Mouse (Mus musculus): Measurements from ENCODE around the gene Prpf18. TPM values are rescaled to one million over a fixed set of nuclear protein-coding genes. Genes with fewer than 3 reads are reported as not detected.

Gene Prpf18
- total and polyA plus RNA-seq, 2 experiments from 2014 or later: 31.4 to 43.0 TPM

DNA sequence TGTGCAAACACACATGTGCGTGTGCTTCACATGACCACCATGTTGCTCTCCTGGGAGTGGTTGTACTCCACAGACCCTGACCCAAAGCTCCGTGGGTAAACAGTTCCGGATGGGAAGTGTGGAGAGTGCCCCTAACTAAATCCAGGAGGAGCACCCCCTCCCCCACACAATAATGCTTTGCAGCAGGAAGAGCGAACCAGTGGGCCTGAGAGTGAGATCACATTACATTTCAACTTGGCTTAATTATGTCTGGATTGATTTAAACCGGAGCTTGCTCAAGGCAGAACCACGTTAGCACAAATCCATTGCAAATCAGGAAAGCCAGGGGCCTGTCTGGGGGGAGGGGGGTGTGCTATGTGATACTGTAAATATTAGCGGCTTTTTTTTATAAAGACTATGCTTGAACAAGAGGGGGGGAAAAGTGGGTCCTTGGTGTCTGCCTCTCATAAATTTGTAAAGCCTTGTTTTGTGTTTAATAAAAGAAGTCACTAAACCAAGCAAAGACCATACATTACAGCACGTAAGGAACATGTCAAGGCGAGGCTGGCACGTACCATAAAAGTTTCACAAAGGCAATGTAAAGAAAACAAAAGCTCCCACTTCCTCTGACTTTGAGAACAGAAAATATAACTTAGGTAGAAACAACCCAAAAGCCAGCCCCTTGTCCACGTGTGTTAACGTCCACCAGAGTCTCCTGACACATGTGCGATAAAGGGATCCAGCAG is 64.1 kb downstream of the Prpf18 start:
- Histone ChIP-seq H3K4me3 (ENCODE audit: low read depth, low read length) (no peak overlapping the region), H3K36me3 (ENCODE audit: insufficient read depth) (peaks cover 50% of the 10 kb centered on the region), H3K4me1 (ENCODE audit: insufficient read depth) (no peaks in the 10 kb centered on the region), H3K9me3 (ENCODE audit: low read length) (no peaks in the 10 kb centered on the region), H3K9ac (no peak overlapping the region), H3K27ac (ENCODE audit: low read depth, low read length) (no peak overlapping the region), H3K4me2 (ENCODE audit: low read depth) (no peak overlapping the region), H3K27me3 (ENCODE audit: insufficient read depth, low read length) (no peaks in the 10 kb centered on the region)
- no peak for TF ChIP-seq CTCF (IDR thresholded peaks at IDR 0.05; ENCODE audit: low read depth)
- DNase-seq: no peak
- ATAC-seq: no peak
- WGBS: 67% methylated on average over 13 of the region's 13 CpGs

GRCm38 (mm10) chr2:4586245-4586644 is 65.7 kb downstream of the Prpf18 start:
- no peak overlapping the region for H3K9ac ChIP-seq
- no peak for TF ChIP-seq CTCF (IDR thresholded peaks at IDR 0.05; ENCODE audit: low read depth)
- H3K27ac ChIP-seq (ENCODE audit: low read depth, low read length): no peak overlapping the region
- no peak overlapping the region for H3K4me3 ChIP-seq (ENCODE audit: low read depth, low read length)
- H3K9me3 ChIP-seq (ENCODE audit: low read length): no peaks in the 10 kb centered on the region
- no peaks in the 10 kb centered on the region for H3K4me1 ChIP-seq (ENCODE audit: insufficient read depth)
- ATAC-seq (no peak), DNase-seq (no peak)
- H3K4me2 ChIP-seq (ENCODE audit: low read depth): no peak overlapping the region
- no peaks in the 10 kb centered on the region for H3K27me3 ChIP-seq (ENCODE audit: insufficient read depth, low read length)
- H3K36me3 ChIP-seq (ENCODE audit: insufficient read depth): peaks cover 35% of the 10 kb centered on the region
- 78% methylated on average over 11 of the region's 11 CpGs for WGBS

DNA sequence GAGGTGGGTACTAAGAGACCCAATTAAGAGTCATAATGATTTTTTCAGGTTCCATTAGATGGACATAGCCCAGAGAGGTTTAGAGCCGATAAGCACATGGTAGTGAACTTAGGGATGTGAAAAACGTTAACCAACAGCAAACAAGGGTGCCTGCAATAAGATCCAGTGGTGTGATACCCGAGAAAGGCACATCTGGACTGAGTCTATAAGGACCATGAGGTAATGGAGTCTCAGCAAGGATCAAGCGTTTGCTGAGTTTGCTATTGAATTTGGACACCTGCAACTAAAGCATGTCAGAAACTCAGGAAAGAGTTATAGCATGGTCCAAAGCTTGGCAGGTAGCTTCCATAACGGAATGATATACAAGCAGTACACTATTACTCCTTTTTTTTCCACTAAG is 67.7 kb downstream of the Prpf18 start:
- no peak overlapping the region for H3K4me2 ChIP-seq (ENCODE audit: low read depth)
- peaks cover 32% of the 10 kb centered on the region for H3K36me3 ChIP-seq (ENCODE audit: insufficient read depth)
- no peaks in the 10 kb centered on the region for H3K9me3 ChIP-seq (ENCODE audit: low read length)
- TF ChIP-seq CTCF (IDR thresholded peaks at IDR 0.05; ENCODE audit: low read depth): no peak
- DNase-seq: no peak
- no peak for ATAC-seq
- H3K27me3 ChIP-seq (ENCODE audit: insufficient read depth, low read length): no peaks in the 10 kb centered on the region
- no peak overlapping the region for H3K9ac ChIP-seq
- H3K4me3 ChIP-seq (ENCODE audit: low read depth, low read length): no peak overlapping the region
- H3K27ac ChIP-seq (ENCODE audit: low read depth, low read length): no peak overlapping the region
- no peaks in the 10 kb centered on the region for H3K4me1 ChIP-seq (ENCODE audit: insufficient read depth)
- WGBS: 81% methylated on average over 5 of the region's 5 CpGs

DNA sequence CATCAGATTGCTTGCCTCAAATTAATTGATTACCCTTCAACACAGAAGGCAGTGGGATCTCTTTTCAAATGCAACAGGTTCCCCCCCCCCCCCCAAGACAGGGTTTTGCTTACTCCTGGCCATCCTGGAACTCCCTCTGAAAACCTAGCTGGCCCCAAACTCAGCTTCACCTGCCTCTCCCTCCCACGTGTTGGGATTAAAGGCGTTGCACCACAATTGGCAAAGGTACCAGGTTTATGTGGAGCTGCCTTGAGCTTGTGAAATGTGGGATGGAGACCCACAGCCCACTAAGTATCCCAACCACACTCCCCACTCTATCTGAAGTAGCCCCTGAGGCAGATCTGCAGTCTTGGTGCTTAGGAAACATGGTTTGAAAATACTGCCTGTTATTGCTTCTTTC is 69.0 kb downstream of the Prpf18 start:
- no peak overlapping the region for H3K4me2 ChIP-seq (ENCODE audit: low read depth)
- no peaks in the 10 kb centered on the region for H3K27me3 ChIP-seq (ENCODE audit: insufficient read depth, low read length)
- H3K4me1 ChIP-seq (ENCODE audit: insufficient read depth): no peaks in the 10 kb centered on the region
- ATAC-seq (no peak), DNase-seq (no peak)
- peaks cover 23% of the 10 kb centered on the region for H3K36me3 ChIP-seq (ENCODE audit: insufficient read depth)
- no peak overlapping the region for H3K27ac ChIP-seq (ENCODE audit: low read depth, low read length)
- no peak overlapping the region for H3K9ac ChIP-seq
- no peak for TF ChIP-seq CTCF (IDR thresholded peaks at IDR 0.05; ENCODE audit: low read depth)
- no peak overlapping the region for H3K4me3 ChIP-seq (ENCODE audit: low read depth, low read length)
- H3K9me3 ChIP-seq (ENCODE audit: low read length): no peaks in the 10 kb centered on the region
- WGBS: 82% methylated on average over 2 of the region's 2 CpGs

- H3K27me3 ChIP-seq (ENCODE audit: insufficient read depth, low read length): no peaks in the 10 kb centered on the region
- H3K9ac ChIP-seq: no peak overlapping the region
- H3K4me3 ChIP-seq (ENCODE audit: low read depth, low read length): no peak overlapping the region
- H3K4me1 ChIP-seq (ENCODE audit: insufficient read depth): no peaks in the 10 kb centered on the region
- no peak overlapping the region; the same call in 1 of the 2 replicates for H3K27ac ChIP-seq (ENCODE audit: low read depth, low read length)
- H3K9me3 ChIP-seq (ENCODE audit: low read length): no peaks in the 10 kb centered on the region
- no peak for TF ChIP-seq CTCF (IDR thresholded peaks at IDR 0.05; ENCODE audit: low read depth)
- no peak for ATAC-seq
- 76% methylated on average over 6 of the region's 6 CpGs for WGBS
- peaks cover 8% of the 10 kb centered on the region; the same call in 1 of the 2 replicates for H3K36me3 ChIP-seq (ENCODE audit: insufficient read depth)
- DNase-seq: no peak
- no peak overlapping the region for H3K4me2 ChIP-seq (ENCODE audit: low read depth)
Measured at GRCm38 (mm10) chr2:4580666-4581065, 71.2 kb downstream of the Prpf18 start.

GRCm38 (mm10) chr2:4579357-4580068 is 72.4 kb downstream of the Prpf18 start:
- no peak for ATAC-seq
- WGBS: 68% methylated on average over 8 of the region's 8 CpGs

DNA sequence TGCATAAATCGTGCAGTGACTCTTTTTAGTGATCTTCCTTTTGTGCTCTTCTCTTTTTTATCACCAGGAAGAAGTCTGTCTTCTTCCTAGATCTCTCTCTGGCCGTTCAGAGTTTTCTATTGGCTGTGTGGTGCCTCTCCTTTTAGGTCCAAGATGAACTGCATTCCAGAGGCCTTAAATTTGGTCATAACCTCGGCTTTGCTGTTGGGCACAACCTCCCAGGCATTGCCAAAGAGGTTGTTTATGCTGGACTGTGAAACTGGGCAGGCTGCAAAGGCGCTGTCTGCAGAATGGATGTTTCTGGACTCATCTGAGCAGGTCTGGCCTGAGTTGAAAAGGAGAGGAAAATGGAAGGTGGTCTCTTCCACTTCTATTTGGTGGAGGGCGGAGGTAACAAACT is 73.6 kb downstream of the Prpf18 start:
- Histone ChIP-seq H3K9me3 (ENCODE audit: low read length) (no peaks in the 10 kb centered on the region), H3K9ac (no peak overlapping the region), H3K4me1 (ENCODE audit: insufficient read depth) (no peaks in the 10 kb centered on the region), H3K4me3 (ENCODE audit: low read depth, low read length) (no peak overlapping the region), H3K27ac (ENCODE audit: low read depth, low read length) (no peak overlapping the region), H3K36me3 (ENCODE audit: insufficient read depth) (peaks cover 31% of the 10 kb centered on the region), H3K27me3 (ENCODE audit: insufficient read depth, low read length) (no peaks in the 10 kb centered on the region), H3K4me2 (ENCODE audit: low read depth) (no peak overlapping the region)
- no peak for DNase-seq
- no peak for TF ChIP-seq CTCF (IDR thresholded peaks at IDR 0.05; ENCODE audit: low read depth)
- ATAC-seq: no peak
- WGBS: 83% methylated on average over 5 of the region's 5 CpGs

More at GRCm38 (mm10) chr2:4579357-4580068, 72.4 kb downstream of the Prpf18 start:
- Histone ChIP-seq H3K27ac (ENCODE audit: low read depth, low read length) (0 out of 2 replicates have a peak overlapping the region, but pooled peaks have one; percentile 45), H3K27me3 (ENCODE audit: insufficient read depth, low read length) (no peaks in the 10 kb centered on the region), H3K4me3 (ENCODE audit: low read depth, low read length) (no peak overlapping the region), H3K36me3 (ENCODE audit: insufficient read depth) (peaks cover 19% of the 10 kb centered on the region), H3K9me3 (ENCODE audit: low read length) (no peaks in the 10 kb centered on the region), H3K4me1 (ENCODE audit: insufficient read depth) (no peaks in the 10 kb centered on the region), H3K4me2 (ENCODE audit: low read depth) (no peak overlapping the region), H3K9ac (no peak overlapping the region)
- TF ChIP-seq CTCF (IDR thresholded peaks at IDR 0.05; ENCODE audit: low read depth): no peak
- DNase-seq: no peak
